Mouse (Mus musculus) myocyte (in vitro differentiated cells): ENCODE data around the gene Taar7e. TPM values are rescaled to one million over a fixed set of nuclear protein-coding genes. Genes with fewer than 3 reads are reported as not detected.

ENCODE experiments used
- H3K27me3 ChIP-seq: one replicate; pipeline ENCODE4 v1.6.1; 2011; ENCODE audit not compliant: control insufficient read depth, insufficient read depth, insufficient read length
- H3K36me3 ChIP-seq: one replicate; pipeline ENCODE4 v1.6.1; 2011; ENCODE audit not compliant: control insufficient read depth, insufficient read depth
- H3K4me2 ChIP-seq: one replicate; pipeline ENCODE4 v1.6.1; 2011; ENCODE audit warnings: low read depth, control low read depth
- H3K4me3 ChIP-seq: one replicate; pipeline ENCODE4 v1.5.1; 2011; ENCODE audit warnings: mild to moderate bottlenecking, control low read depth, moderate library complexity
- H3K79me2 ChIP-seq: one replicate; pipeline ENCODE4 v1.6.1; 2011; ENCODE audit not compliant: control insufficient read depth, insufficient read depth
- H3ac ChIP-seq: one replicate; pipeline ENCODE4 v1.6.1; 2011; ENCODE audit not compliant: control insufficient read depth, insufficient read length
- CEBPB ChIP-seq: IDR thresholded peaks from 2 replicates; pipeline ENCODE4 v1.6.1; 2011; ENCODE audit warnings: mild to moderate bottlenecking, moderate library complexity; ENCODE audit not compliant: poor library complexity, insufficient read depth, severe bottlenecking
- E2F4 ChIP-seq: IDR thresholded peaks from one replicate; pipeline ENCODE4 v1.6.1; 2011; ENCODE audit warnings: mild to moderate bottlenecking, control low read depth, moderate library complexity; ENCODE audit not compliant: insufficient read depth
- MAX ChIP-seq: IDR thresholded peaks from one replicate; pipeline ENCODE4 v1.6.1; 2011; ENCODE audit warnings: low read depth, mild to moderate bottlenecking, control low read depth
- MYOD1 ChIP-seq, 3 experiments: IDR thresholded peaks; one replicate each; pipeline ENCODE4 v1.6.1; 2011; ENCODE audit warnings: control low read depth in 2 of 3, low read depth in 2 of 3, mild to moderate bottlenecking in 2 of 3, moderate library complexity in 1 of 3; ENCODE audit not compliant: insufficient read length in 2 of 3, control insufficient read depth in 1 of 3
- MYOG ChIP-seq, 3 experiments: IDR thresholded peaks; one replicate each; pipeline ENCODE4 v1.6.1; 2011; ENCODE audit warnings: control low read depth in 2 of 3, low read depth in 2 of 3, mild to moderate bottlenecking in 2 of 3; ENCODE audit not compliant: insufficient read length in 2 of 3, control insufficient read depth in 1 of 3, insufficient read depth in 1 of 3
- POLR2A ChIP-seq: IDR thresholded peaks from one replicate; pipeline ENCODE4 v1.6.1; 2011; ENCODE audit warnings: low read depth, mild to moderate bottlenecking, control low read depth, moderate library complexity; ENCODE audit not compliant: insufficient read length
- POLR2AphosphoS2 ChIP-seq: IDR thresholded peaks from one replicate; pipeline ENCODE4 v1.6.1; 2011; ENCODE audit warnings: low read depth, control low read depth; ENCODE audit not compliant: insufficient read length
- REST ChIP-seq: IDR thresholded peaks from one replicate; pipeline ENCODE4 v1.6.1; 2011; ENCODE audit warnings: mild to moderate bottlenecking, control low read depth, moderate library complexity; ENCODE audit not compliant: insufficient read depth, insufficient read length
- SRF ChIP-seq: IDR thresholded peaks from one replicate; pipeline ENCODE4 v1.6.1; 2011; ENCODE audit warnings: low read depth; ENCODE audit not compliant: control insufficient read depth, insufficient read length
- TCF12 ChIP-seq: IDR thresholded peaks from one replicate; pipeline ENCODE4 v1.6.1; 2011; ENCODE audit warnings: mild to moderate bottlenecking, control low read depth; ENCODE audit not compliant: poor library complexity, insufficient read depth, severe bottlenecking
- TCF3 ChIP-seq: IDR thresholded peaks from one replicate; pipeline ENCODE4 v1.6.1; 2011; ENCODE audit warnings: low read depth, control low read depth; ENCODE audit not compliant: insufficient read length
- USF1 ChIP-seq: IDR thresholded peaks from one replicate; pipeline ENCODE4 v1.6.1; 2011; ENCODE audit warnings: low read depth, mild to moderate bottlenecking, control low read depth, moderate library complexity
- polyA plus RNA-seq: library from polyadenylated mRNA; unstranded; fragments of >200 nt; fragmentation: generic; extraction: Trizol; gene quantifications from one replicate; pipeline ENCODE4 v1.2.1, GENCODE M21; 2012; ENCODE audit warnings: missing spikeins

Gene Taar7e
- not detected for polyA plus RNA-seq

GRCm38 (mm10) chr10:24037314-24037713 is at the start of gene Taar7e:
Gene Taar7e, plus strand, starts transcription at chr10:24037614.
- no peak for TF ChIP-seq SRF
- TF ChIP-seq MAX = no peak
- no peak for TF ChIP-seq E2F4
- TF ChIP-seq CEBPB = no peak
- TF ChIP-seq USF1 = no peak
- TF ChIP-seq POLR2AphosphoS2 = no peak
- no peak for TF ChIP-seq REST
- no peak for TF ChIP-seq MYOD1 (IDR thresholded peaks at IDR 0.05; ENCODE audit: control insufficient read depth in 1 of 3, insufficient read length in 2 of 3, low read depth in 2 of 3)
- TF ChIP-seq POLR2A = no peak
- TF ChIP-seq TCF3 = no peak
- no peak for TF ChIP-seq TCF12
- TF ChIP-seq MYOG (IDR thresholded peaks at IDR 0.05; ENCODE audit: control insufficient read depth in 1 of 3, insufficient read depth in 1 of 3, insufficient read length in 2 of 3, low read depth in 2 of 3) = no peak
- no peak within 1 kb of the TSS for H3ac ChIP-seq
- H3K4me2 ChIP-seq = no peak within 1 kb of the TSS
- no peaks in the 10 kb centered on the region for H3K79me2 ChIP-seq
- no peaks in the 10 kb centered on the region for H3K36me3 ChIP-seq
- H3K4me3 ChIP-seq = no peak within 1 kb of the TSS
- H3K27me3 ChIP-seq = no peaks in the 10 kb centered on the region

GRCm38 (mm10) chr10:23993381-23993780 is 44.0 kb upstream of the Taar7e start, which contains the start of gene Taar7a:
Gene Taar7a, minus strand, starts transcription at chr10:23993481.
- no peak within 1 kb of the TSS for H3K4me3 ChIP-seq
- H3K36me3 ChIP-seq = no peaks in the 10 kb centered on the region
- no peak for TF ChIP-seq POLR2AphosphoS2
- TF ChIP-seq REST = no peak
- TF ChIP-seq CEBPB = no peak
- no peak for TF ChIP-seq MYOD1 (IDR thresholded peaks at IDR 0.05; ENCODE audit: control insufficient read depth in 1 of 3, insufficient read length in 2 of 3, low read depth in 2 of 3)
- no peak for TF ChIP-seq E2F4
- TF ChIP-seq TCF12 = no peak
- TF ChIP-seq POLR2A = no peak
- TF ChIP-seq SRF = no peak
- TF ChIP-seq USF1 = no peak
- TF ChIP-seq MAX = no peak
- TF ChIP-seq TCF3 = no peak
- TF ChIP-seq MYOG (IDR thresholded peaks at IDR 0.05; ENCODE audit: control insufficient read depth in 1 of 3, insufficient read depth in 1 of 3, insufficient read length in 2 of 3, low read depth in 2 of 3) = no peak
- peaks cover 5% of the 10 kb centered on the region for H3K27me3 ChIP-seq
- no peak within 1 kb of the TSS for H3ac ChIP-seq
- H3K4me2 ChIP-seq = no peak within 1 kb of the TSS
- H3K79me2 ChIP-seq = no peaks in the 10 kb centered on the region

GRCm38 (mm10) chr10:23999639-24000038 is 37.8 kb upstream of the Taar7e start, which contains the start of gene Taar7b:
Gene Taar7b, plus strand, starts transcription at chr10:23999939.
- Histone ChIP-seq H3K4me2 (no peak within 1 kb of the TSS), H3K4me3 (no peak within 1 kb of the TSS), H3K79me2 (no peaks in the 10 kb centered on the region), H3K27me3 (no peaks in the 10 kb centered on the region), H3ac (no peak within 1 kb of the TSS), H3K36me3 (no peaks in the 10 kb centered on the region)
- no peak for TF ChIP-seq TCF12
- no peak for TF ChIP-seq SRF
- no peak for TF ChIP-seq POLR2AphosphoS2
- no peak for TF ChIP-seq MYOG (IDR thresholded peaks at IDR 0.05; ENCODE audit: control insufficient read depth in 1 of 3, insufficient read depth in 1 of 3, insufficient read length in 2 of 3, low read depth in 2 of 3)
- TF ChIP-seq TCF3 = no peak
- TF ChIP-seq REST = no peak
- no peak for TF ChIP-seq USF1

- Histone ChIP-seq H3K4me3 (no peak overlapping the region), H3K79me2 (no peaks in the 10 kb centered on the region), H3K27me3 (no peaks in the 10 kb centered on the region), H3K36me3 (no peaks in the 10 kb centered on the region), H3K4me2 (no peak overlapping the region), H3ac (no peak overlapping the region)
- no peak for TF ChIP-seq TCF12
- TF ChIP-seq TCF3 = no peak
- TF ChIP-seq SRF = no peak
- no peak for TF ChIP-seq USF1
- no peak for TF ChIP-seq CEBPB
- TF ChIP-seq POLR2AphosphoS2 = no peak
Observed at GRCm38 (mm10) chr10:24006442-24006841, 31.0 kb upstream of the Taar7e start.

GRCm38 (mm10) chr10:24007034-24007433 is 30.4 kb upstream of the Taar7e start:
- Histone ChIP-seq H3K4me3 (no peak overlapping the region), H3K27me3 (no peaks in the 10 kb centered on the region), H3K79me2 (no peaks in the 10 kb centered on the region), H3ac (no peak overlapping the region), H3K36me3 (no peaks in the 10 kb centered on the region), H3K4me2 (no peak overlapping the region)
- no peak for TF ChIP-seq SRF
- TF ChIP-seq MYOG (IDR thresholded peaks at IDR 0.05; ENCODE audit: control insufficient read depth in 1 of 3, insufficient read depth in 1 of 3, insufficient read length in 2 of 3, low read depth in 2 of 3) = no peak
- no peak for TF ChIP-seq TCF3
- TF ChIP-seq MYOD1 (IDR thresholded peaks at IDR 0.05; ENCODE audit: control insufficient read depth in 1 of 3, insufficient read length in 2 of 3, low read depth in 2 of 3) = no peak
- TF ChIP-seq REST = no peak
